Mouse (Mus musculus) myocyte (in vitro differentiated cells): Measurements from ENCODE around the gene Rassf2. TPM values are rescaled to one million over a fixed set of nuclear protein-coding genes. Genes with fewer than 3 reads are reported as not detected.

Experiments
- H3K27me3 ChIP-seq: one replicate; pipeline ENCODE4 v1.6.1; 2011; ENCODE audit not compliant: control insufficient read depth, insufficient read depth, insufficient read length
- H3K36me3 ChIP-seq: one replicate; pipeline ENCODE4 v1.6.1; 2011; ENCODE audit not compliant: control insufficient read depth, insufficient read depth
- H3K4me2 ChIP-seq: one replicate; pipeline ENCODE4 v1.6.1; 2011; ENCODE audit warnings: low read depth, control low read depth
- H3K4me3 ChIP-seq: one replicate; pipeline ENCODE4 v1.5.1; 2011; ENCODE audit warnings: mild to moderate bottlenecking, control low read depth, moderate library complexity
- H3K79me2 ChIP-seq: one replicate; pipeline ENCODE4 v1.6.1; 2011; ENCODE audit not compliant: control insufficient read depth, insufficient read depth
- H3ac ChIP-seq: one replicate; pipeline ENCODE4 v1.6.1; 2011; ENCODE audit not compliant: control insufficient read depth, insufficient read length
- CEBPB ChIP-seq: IDR thresholded peaks from 2 replicates; pipeline ENCODE4 v1.6.1; 2011; ENCODE audit warnings: mild to moderate bottlenecking, moderate library complexity; ENCODE audit not compliant: poor library complexity, insufficient read depth, severe bottlenecking
- E2F4 ChIP-seq: IDR thresholded peaks from one replicate; pipeline ENCODE4 v1.6.1; 2011; ENCODE audit warnings: mild to moderate bottlenecking, control low read depth, moderate library complexity; ENCODE audit not compliant: insufficient read depth
- MAX ChIP-seq: IDR thresholded peaks from one replicate; pipeline ENCODE4 v1.6.1; 2011; ENCODE audit warnings: low read depth, mild to moderate bottlenecking, control low read depth
- MYOD1 ChIP-seq, 3 experiments: IDR thresholded peaks; one replicate each; pipeline ENCODE4 v1.6.1; 2011; ENCODE audit warnings: control low read depth in 2 of 3, low read depth in 2 of 3, mild to moderate bottlenecking in 2 of 3, moderate library complexity in 1 of 3; ENCODE audit not compliant: insufficient read length in 2 of 3, control insufficient read depth in 1 of 3
- MYOG ChIP-seq, 3 experiments: IDR thresholded peaks; one replicate each; pipeline ENCODE4 v1.6.1; 2011; ENCODE audit warnings: control low read depth in 2 of 3, low read depth in 2 of 3, mild to moderate bottlenecking in 2 of 3; ENCODE audit not compliant: insufficient read length in 2 of 3, control insufficient read depth in 1 of 3, insufficient read depth in 1 of 3
- POLR2A ChIP-seq: IDR thresholded peaks from one replicate; pipeline ENCODE4 v1.6.1; 2011; ENCODE audit warnings: low read depth, mild to moderate bottlenecking, control low read depth, moderate library complexity; ENCODE audit not compliant: insufficient read length
- POLR2AphosphoS2 ChIP-seq: IDR thresholded peaks from one replicate; pipeline ENCODE4 v1.6.1; 2011; ENCODE audit warnings: low read depth, control low read depth; ENCODE audit not compliant: insufficient read length
- REST ChIP-seq: IDR thresholded peaks from one replicate; pipeline ENCODE4 v1.6.1; 2011; ENCODE audit warnings: mild to moderate bottlenecking, control low read depth, moderate library complexity; ENCODE audit not compliant: insufficient read depth, insufficient read length
- SRF ChIP-seq: IDR thresholded peaks from one replicate; pipeline ENCODE4 v1.6.1; 2011; ENCODE audit warnings: low read depth; ENCODE audit not compliant: control insufficient read depth, insufficient read length
- TCF12 ChIP-seq: IDR thresholded peaks from one replicate; pipeline ENCODE4 v1.6.1; 2011; ENCODE audit warnings: mild to moderate bottlenecking, control low read depth; ENCODE audit not compliant: poor library complexity, insufficient read depth, severe bottlenecking
- TCF3 ChIP-seq: IDR thresholded peaks from one replicate; pipeline ENCODE4 v1.6.1; 2011; ENCODE audit warnings: low read depth, control low read depth; ENCODE audit not compliant: insufficient read length
- USF1 ChIP-seq: IDR thresholded peaks from one replicate; pipeline ENCODE4 v1.6.1; 2011; ENCODE audit warnings: low read depth, mild to moderate bottlenecking, control low read depth, moderate library complexity
- polyA plus RNA-seq: library from polyadenylated mRNA; unstranded; fragments of >200 nt; fragmentation: generic; extraction: Trizol; gene quantifications from one replicate; pipeline ENCODE4 v1.2.1, GENCODE M21; 2012; ENCODE audit warnings: missing spikeins

Gene Rassf2
- polyA plus RNA-seq, 1 experiment: 8.4 TPM

DNA sequence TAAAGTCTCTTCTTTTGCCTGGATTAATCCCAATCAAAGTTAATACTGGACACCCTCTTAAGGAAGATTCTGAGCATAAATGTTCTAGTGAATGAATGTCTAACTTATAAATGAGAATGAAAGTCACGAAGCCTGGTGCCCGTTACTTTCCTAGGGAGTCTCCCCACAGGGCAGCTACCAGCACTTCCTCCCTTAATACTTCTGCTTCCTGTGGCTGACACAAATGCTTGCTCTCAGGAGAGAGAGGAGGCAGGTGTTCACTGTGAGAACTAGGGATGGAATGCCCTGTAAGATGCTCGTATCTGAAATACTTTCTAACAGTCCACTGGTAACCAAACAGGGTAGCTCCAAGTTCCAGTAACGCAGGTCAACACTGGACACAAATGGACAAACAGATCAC lies 23.8 kb upstream of the Rassf2 start:
- TF ChIP-seq POLR2AphosphoS2: no peak
- H3ac ChIP-seq: no peak overlapping the region
- H3K27me3 ChIP-seq: no peaks in the 10 kb centered on the region

DNA sequence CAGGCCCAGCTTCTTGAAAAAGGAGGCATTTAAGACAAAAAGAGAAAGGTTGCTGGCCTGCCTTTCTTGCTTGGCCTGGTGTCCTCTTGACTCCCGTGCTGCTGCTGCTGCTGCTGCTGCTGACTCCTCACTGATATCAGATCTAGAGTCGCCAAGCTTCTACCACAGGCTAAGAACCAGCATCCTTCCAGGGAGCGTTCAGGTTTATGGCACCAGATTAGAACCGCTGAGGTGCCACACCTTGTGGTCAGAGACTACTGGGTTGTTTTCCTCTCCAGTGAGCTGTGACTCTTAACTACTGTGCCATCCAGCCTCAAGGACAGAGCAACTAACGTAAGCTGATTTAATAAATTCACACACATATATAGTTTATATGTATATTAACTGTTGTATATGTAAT lies 21.7 kb upstream of the Rassf2 start:
- no peak for TF ChIP-seq MYOG (IDR thresholded peaks at IDR 0.05; ENCODE audit: control insufficient read depth in 1 of 3, insufficient read depth in 1 of 3, insufficient read length in 2 of 3, low read depth in 2 of 3)
- Histone ChIP-seq H3K4me2 (no peak overlapping the region), H3ac (no peak overlapping the region), H3K36me3 (peaks cover 19% of the 10 kb centered on the region), H3K79me2 (no peaks in the 10 kb centered on the region), H3K4me3 (no peak overlapping the region), H3K27me3 (no peaks in the 10 kb centered on the region)

More for the DNA sequence above, 23.8 kb upstream of the Rassf2 start:
- Histone ChIP-seq H3K4me3 (no peak overlapping the region), H3K36me3 (peaks cover 36% of the 10 kb centered on the region), H3K4me2 (no peak overlapping the region), H3K79me2 (no peaks in the 10 kb centered on the region)

DNA sequence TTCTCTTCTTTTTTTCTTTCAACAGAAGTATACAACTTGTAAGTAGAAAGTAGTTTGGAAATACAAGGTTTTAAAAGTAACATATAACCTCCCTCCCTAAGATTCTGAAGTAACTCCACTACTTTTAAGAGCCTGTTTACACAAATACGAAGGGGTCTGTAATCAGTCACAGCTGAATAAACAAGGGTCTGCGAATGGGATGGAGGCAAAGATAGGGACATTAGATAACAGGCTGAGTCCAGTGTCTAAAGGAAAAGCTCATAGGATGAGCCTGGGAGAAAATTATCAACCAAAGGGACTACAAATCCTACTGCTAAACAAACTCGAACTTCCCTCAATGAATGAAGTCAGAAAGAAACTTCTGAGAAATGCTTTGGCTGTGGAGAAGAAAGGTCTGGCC lies 19.9 kb upstream of the Rassf2 start:
- Histone ChIP-seq H3K4me3 (no peak overlapping the region), H3K27me3 (no peaks in the 10 kb centered on the region), H3ac (no peak overlapping the region), H3K36me3 (peaks cover 3% of the 10 kb centered on the region), H3K4me2 (no peak overlapping the region), H3K79me2 (no peaks in the 10 kb centered on the region)
- TF ChIP-seq SRF (no peak), REST (no peak), CEBPB (no peak), POLR2A (no peak), POLR2AphosphoS2 (no peak), MYOD1 (IDR thresholded peaks at IDR 0.05; ENCODE audit: control insufficient read depth in 1 of 3, insufficient read length in 2 of 3, low read depth in 2 of 3) (no peak), TCF12 (no peak), MAX (no peak), E2F4 (no peak), MYOG (IDR thresholded peaks at IDR 0.05; ENCODE audit: control insufficient read depth in 1 of 3, insufficient read depth in 1 of 3, insufficient read length in 2 of 3, low read depth in 2 of 3) (no peak), USF1 (no peak)

DNA sequence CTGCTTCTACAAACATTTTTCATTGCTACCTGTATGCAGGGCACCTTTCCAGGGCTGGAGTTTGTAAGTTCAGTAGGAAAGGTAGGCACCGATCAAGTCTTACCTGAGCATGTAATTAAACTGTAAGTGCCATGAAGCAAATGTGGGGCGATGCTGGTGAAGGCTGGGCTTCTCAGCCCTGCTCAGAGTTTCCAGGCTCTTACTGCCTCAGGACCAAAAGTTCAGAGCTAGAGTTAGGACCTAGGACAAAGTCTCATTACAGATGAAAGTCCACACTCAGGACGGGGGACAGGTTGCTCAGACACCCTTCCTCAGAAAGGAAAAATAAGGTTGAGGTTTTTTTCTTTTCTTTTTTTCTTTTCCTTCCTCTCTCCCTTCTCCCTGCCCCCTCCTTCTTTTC lies 19.4 kb upstream of the Rassf2 start:
- no peak for TF ChIP-seq POLR2AphosphoS2
- TF ChIP-seq MYOG (IDR thresholded peaks at IDR 0.05; ENCODE audit: control insufficient read depth in 1 of 3, insufficient read depth in 1 of 3, insufficient read length in 2 of 3, low read depth in 2 of 3): no peak
- no peak for TF ChIP-seq MAX
- TF ChIP-seq REST: no peak
- TF ChIP-seq SRF: no peak
- no peak for TF ChIP-seq TCF12
- TF ChIP-seq USF1: no peak
- no peak for TF ChIP-seq E2F4
- no peak for TF ChIP-seq CEBPB
- no peak overlapping the region for H3ac ChIP-seq
- H3K4me2 ChIP-seq: no peak overlapping the region
- H3K27me3 ChIP-seq: no peaks in the 10 kb centered on the region
- H3K79me2 ChIP-seq: no peaks in the 10 kb centered on the region
- H3K4me3 ChIP-seq: no peak overlapping the region
- H3K36me3 ChIP-seq: peaks cover 3% of the 10 kb centered on the region

DNA sequence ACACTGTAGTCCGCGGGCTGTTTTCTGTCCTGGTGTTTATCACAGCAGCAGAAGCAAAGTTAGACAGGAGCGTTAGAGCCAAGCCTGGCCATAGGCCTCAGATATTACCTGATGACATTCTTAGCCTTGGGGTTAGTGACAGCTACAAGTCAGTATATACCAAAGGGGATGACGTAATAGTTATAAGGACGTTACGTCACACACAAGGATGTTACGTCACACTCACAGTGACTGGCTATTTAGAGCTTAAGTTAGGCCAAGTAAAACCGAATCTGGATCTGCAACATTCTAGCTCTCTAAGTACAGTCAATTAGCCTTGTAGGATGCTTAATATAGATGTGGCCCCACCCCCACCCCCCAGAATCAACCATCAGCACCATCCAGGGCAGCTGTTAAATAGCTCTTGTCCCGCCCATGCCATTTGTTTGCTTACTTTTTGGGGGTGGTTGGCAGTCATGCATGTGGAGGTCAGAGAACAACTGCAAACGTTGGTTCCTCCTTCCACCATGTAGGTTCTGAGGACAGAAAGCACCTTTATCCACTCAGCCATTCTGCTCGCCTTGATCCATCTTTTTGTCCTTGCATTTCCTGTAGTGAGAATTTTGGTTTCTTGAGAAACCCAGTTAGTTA lies 18.2 kb upstream of the Rassf2 start:
- peaks cover 3% of the 10 kb centered on the region for H3K36me3 ChIP-seq
- H3K79me2 ChIP-seq: no peaks in the 10 kb centered on the region
- TF ChIP-seq TCF3 (peak; percentile 49), REST (no peak), TCF12 (peak; percentile 86), SRF (no peak), POLR2AphosphoS2 (no peak), CEBPB (0 out of 2 replicates have a peak, but pooled peaks have one; percentile 66), MYOD1 (IDR thresholded peaks at IDR 0.05; ENCODE audit: control insufficient read depth in 1 of 3, insufficient read length in 2 of 3, low read depth in 2 of 3) (peak in 2 of 3 experiments; percentile 53 to 83), POLR2A (no peak), MAX (no peak), USF1 (no peak), E2F4 (no peak), MYOG (IDR thresholded peaks at IDR 0.05; ENCODE audit: control insufficient read depth in 1 of 3, insufficient read depth in 1 of 3, insufficient read length in 2 of 3, low read depth in 2 of 3) (peak in 2 of 3 experiments; percentile 60 to 83)

DNA sequence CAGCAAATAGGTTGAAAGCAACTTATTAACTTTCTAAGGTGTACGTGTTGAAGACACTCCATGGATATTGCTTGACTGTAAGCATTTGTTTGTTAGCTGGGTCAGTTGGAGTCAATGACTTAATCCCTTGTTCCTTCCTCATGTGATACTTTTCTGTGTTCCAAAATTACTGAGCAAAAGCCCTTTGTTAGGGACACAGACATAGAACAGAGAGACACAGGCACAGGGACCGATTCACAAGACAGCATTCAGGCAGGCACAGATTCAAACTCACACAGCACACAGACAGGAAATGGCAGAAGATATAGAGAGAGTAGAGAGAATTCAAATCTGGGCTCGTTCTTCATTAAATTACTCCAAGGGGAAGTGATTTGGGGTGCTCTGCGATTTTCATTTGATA lies 17.3 kb upstream of the Rassf2 start:
- TF ChIP-seq SRF (no peak), POLR2A (no peak), E2F4 (no peak), TCF3 (no peak), MYOG (IDR thresholded peaks at IDR 0.05; ENCODE audit: control insufficient read depth in 1 of 3, insufficient read depth in 1 of 3, insufficient read length in 2 of 3, low read depth in 2 of 3) (no peak), REST (no peak), CEBPB (no peak), MYOD1 (IDR thresholded peaks at IDR 0.05; ENCODE audit: control insufficient read depth in 1 of 3, insufficient read length in 2 of 3, low read depth in 2 of 3) (no peak), TCF12 (no peak), USF1 (no peak)
- peaks cover 3% of the 10 kb centered on the region for H3K36me3 ChIP-seq
- H3K4me2 ChIP-seq: no peak overlapping the region
- no peak overlapping the region for H3K4me3 ChIP-seq
- H3K27me3 ChIP-seq: no peaks in the 10 kb centered on the region
- H3K79me2 ChIP-seq: no peaks in the 10 kb centered on the region
- H3ac ChIP-seq: no peak overlapping the region

More for the DNA sequence above, 18.2 kb upstream of the Rassf2 start:
- no peak overlapping the region for H3ac ChIP-seq
- no peak overlapping the region for H3K4me3 ChIP-seq
- H3K4me2 ChIP-seq: no peak overlapping the region
- no peaks in the 10 kb centered on the region for H3K27me3 ChIP-seq
